Mouse (Mus musculus) left cerebral cortex, adult 2 months (tissue): ENCODE data around the gene Dusp8. TPM values are rescaled to one million over a fixed set of nuclear protein-coding genes. Genes with fewer than 3 reads are reported as not detected.

ENCODE experiments used
- DNase-seq, 2 experiments: peaks; one replicate each; pipeline ENCODE4 v3.0.0; 2021 to 2022; ENCODE audit warnings: low spot score in 2 of 2, mixed read lengths in 1 of 2; ENCODE audit errors: extremely low spot score in 1 of 2
- H3K27ac ChIP-seq: fragments of 200-600 bp; 2 replicates; pipeline ENCODE4 v1.8.1; 2022
- H3K4me3 ChIP-seq: fragments of 200-600 bp; 2 replicates; pipeline ENCODE4 v1.8.1; 2022
- CTCF ChIP-seq: fragments of 200-600 bp; IDR thresholded peaks from 2 replicates; pipeline ENCODE4 v1.8.1; 2022; ENCODE audit warnings: antibody characterized with exemption, mild to moderate bottlenecking, moderate library complexity
- intact Hi-C: fragments of 180-260 bp; cut with DNase I; formaldehyde crosslinking; loops from one replicate; pipeline ENCODE4 v1.15.1; 2025
- total RNA-seq, 2 experiments: library from RNA; stranded (reverse); gene quantifications; 2 replicates each; pipeline ENCODE4 v1.2.3; 2021

The Dusp8 gene
- total RNA-seq, 2 experiments from 2014 or later: 153 to 173 TPM

DNA sequence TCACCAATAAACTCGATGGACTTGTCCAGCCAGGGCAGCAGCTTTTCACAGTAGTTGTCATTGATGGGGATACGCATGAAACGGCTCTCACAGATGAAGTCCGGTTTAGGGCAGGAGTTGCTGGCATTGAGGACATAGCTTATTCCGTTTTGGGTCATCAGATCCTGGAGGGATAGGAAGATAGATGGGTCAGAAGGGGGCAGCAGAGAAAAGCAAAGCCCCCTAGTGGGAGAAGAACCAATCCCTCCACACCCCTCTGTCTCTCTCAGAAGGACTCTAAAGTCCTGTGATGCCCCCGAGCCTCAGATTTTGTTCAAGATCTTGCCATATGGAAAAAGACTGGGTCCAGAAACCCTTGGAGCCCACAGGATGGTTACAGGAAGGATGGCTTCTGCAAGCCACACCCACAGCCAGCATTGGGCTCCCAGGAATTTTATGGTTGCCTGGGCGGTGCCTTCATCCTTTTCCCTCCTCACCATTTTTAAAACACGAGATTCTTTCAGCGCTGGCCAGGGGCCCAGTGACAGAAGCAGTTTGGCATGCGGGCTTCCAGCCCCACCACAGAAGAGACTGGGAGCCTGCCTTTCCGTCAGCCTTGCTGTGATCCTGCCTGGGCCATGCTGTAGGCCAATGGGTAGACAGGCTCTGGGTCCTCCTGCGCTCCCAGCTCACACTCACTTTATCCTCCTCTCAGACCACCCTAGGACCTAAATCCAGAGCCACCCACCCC is 11.9 kb downstream of the Dusp8 start:
- peak in 1 of 2 experiments; percentile 31 for DNase-seq
- Histone ChIP-seq H3K4me3 (no peak overlapping the region), H3K27ac (peak overlapping the region; percentile 70)
- no peak; the same call in 1 of the 2 replicates for TF ChIP-seq CTCF
- intact Hi-C loops: no loop called here

DNA sequence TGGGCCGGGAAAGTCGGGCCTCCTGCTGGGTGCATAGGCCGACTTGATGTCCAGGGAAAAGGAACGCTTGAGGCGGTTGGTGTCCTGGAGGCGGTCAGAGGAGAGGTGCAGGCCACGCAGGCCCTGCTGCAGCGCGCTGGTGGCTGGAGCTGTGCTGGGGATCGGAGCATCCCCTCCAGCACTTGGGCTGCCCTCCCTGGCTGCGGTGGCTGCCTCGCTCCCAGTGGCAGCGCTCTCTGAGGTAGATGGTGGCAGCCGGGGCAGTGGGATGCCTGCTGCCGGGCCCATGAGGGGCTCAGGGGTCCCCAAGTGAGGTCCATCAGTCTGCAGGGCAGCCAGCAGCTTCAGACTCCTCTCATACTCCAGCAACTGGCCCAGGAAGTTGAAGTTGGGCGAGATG is 13.0 kb downstream of the Dusp8 start:
- Histone ChIP-seq H3K4me3 (no peak overlapping the region), H3K27ac (no peak overlapping the region)
- DNase-seq: no peak
- intact Hi-C loops: no loop called here
- no peak for TF ChIP-seq CTCF

DNA sequence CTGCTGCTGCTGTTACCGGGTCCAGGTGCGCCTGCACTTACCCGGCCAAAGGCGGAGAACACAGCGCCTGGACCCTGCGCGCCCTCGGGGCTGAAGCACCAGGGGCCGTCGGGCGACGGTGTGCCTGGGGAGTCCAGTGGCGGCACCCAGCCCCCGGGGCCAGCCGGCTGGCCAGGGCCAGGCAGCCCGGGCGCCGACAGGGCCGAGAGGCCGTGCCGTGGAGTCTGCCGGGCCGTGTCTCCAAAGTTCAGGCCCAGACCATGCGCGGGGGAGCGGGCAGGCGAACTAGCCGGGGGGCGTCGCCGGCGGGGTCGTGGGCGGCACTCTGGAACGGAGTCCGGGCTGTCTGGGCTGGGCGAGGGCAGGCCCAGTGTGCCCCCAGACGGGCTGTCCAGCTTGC is 13.5 kb downstream of the Dusp8 start:
- no peak for TF ChIP-seq CTCF
- H3K27ac ChIP-seq: no peak overlapping the region
- intact Hi-C loops: no loop called here
- no peak overlapping the region for H3K4me3 ChIP-seq
- no peak for DNase-seq

DNA sequence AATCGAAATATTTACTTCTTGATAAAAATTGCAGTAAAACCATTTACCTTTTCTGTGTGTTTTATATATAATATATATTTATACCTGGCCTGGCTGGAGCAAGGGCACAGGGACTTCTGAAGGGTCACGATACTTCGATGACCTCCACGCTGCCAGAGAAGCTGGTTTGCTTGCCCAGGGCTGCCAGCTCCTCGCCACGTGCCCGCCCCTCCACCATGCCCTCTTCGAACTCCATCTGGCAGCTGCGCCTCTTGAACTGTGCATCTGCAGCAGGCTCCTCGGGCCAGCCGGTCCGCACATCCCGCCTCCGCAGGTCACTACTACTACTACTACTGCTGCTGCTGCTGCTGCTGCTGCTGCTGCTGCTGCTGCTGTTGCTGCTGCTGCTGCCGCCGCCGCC is 13.9 kb downstream of the Dusp8 start:
- H3K27ac ChIP-seq: no peak overlapping the region
- DNase-seq: no peak
- TF ChIP-seq CTCF: no peak
- intact Hi-C loops: no loop called here
- H3K4me3 ChIP-seq: no peak overlapping the region

DNA sequence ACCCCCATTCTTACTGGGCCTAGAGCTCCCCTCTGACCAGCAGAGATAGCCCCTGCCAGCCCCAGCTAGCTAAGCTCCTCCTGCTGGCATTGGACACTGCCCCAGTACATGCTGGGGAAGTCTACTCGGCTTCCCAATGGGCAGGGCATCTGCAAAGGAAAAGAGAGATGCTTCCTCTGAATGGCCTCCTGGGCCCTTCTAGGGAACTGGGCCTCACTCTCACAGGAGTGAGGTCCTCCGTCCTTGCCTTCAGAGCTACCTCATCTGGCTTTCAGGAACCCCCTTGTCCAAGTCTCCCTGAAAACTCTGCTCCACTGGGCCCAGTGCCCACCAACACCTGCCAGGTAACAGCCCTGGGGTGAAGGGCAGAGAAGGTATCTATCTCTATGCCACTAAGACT is 14.8 kb downstream of the Dusp8 start:
- no peak for TF ChIP-seq CTCF
- no peak for DNase-seq
- intact Hi-C loops: no loop called here
- Histone ChIP-seq H3K27ac (no peak overlapping the region), H3K4me3 (no peak overlapping the region)

DNA sequence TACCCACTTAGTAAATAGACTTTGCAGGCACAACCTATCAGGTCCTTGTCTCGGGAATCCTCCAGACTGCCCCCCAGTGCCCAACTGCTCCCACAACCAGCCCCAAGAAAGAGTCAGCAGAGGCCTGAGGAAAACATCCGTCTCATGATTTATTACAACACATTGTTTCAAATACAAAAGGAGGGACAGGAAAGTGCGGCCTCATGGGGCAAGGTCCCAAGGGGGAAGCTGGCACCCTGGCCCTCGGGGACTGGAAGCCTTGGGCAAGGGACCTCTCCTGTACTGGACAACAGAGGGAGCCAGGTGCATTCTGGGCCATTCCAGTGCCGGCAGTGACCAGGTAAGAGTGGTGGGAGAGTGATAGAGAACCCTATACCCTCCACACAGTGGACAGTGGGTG is 16.3 kb downstream of the Dusp8 start:
- Histone ChIP-seq H3K4me3 (no peak overlapping the region), H3K27ac (no peak overlapping the region)
- DNase-seq: no peak
- TF ChIP-seq CTCF: no peak
- intact Hi-C loops: no loop called here

DNA sequence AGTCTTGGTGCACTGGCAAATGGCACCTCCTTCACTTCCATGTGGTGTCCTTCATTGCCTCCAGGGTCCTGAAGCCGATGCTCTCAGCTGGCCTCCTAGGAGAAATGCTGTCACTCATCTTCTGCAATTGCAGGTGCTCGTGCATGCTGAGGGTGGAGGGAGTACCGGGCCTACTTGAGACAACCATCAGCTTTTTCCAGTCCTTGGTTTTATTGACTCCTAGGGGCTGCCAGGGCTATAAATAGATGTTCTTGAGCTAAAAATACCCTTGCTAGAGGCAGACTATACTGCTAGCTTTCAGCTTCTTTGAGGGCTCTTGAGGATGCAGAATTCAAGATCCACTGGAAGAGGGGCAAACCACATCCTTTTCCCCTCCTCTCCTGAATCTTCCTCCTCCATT is 18.5 kb downstream of the Dusp8 start:
- H3K27ac ChIP-seq: no peak overlapping the region
- H3K4me3 ChIP-seq: no peak overlapping the region
- intact Hi-C loops: no loop called here
- TF ChIP-seq CTCF: no peak
- no peak for DNase-seq

DNA sequence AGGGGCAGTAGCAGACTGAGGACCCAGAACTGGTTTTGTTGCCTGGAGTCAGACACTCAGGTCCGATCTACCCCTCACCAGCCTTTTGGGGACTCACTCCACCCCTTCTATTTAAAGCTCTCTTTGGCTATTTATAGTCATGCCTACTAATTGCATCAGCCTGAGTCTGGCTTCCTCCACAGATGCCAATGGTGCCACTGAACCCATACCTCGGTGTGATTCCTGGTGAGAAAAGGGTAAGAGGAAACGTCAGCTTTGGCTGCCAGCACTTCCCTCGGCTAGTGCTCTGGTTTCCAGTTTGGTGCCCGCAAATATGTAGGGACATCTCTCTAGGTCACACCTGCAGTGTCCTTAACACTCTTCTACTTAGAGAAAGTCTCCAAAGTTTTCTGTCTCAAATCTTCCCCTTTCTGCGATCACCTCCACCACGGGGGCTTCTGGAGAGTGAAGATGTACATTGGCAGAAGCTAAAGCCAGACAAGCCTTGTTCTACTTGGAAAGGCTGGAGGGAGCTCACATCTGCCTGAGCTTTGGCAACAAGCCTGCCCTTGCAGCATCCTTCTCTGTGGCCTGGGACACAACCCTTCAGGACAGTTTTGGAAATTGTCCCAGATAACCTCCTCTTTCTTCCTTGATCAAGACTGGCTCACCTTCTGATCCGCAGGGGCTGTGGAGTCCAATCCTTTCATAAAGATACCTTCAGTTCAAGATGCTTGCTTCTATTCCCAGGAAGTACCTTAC is 21.3 kb downstream of the Dusp8 start:
- no peak for TF ChIP-seq CTCF
- DNase-seq: no peak
- intact Hi-C loops: no loop called here
- Histone ChIP-seq H3K4me3 (no peak overlapping the region), H3K27ac (no peak overlapping the region)

DNA sequence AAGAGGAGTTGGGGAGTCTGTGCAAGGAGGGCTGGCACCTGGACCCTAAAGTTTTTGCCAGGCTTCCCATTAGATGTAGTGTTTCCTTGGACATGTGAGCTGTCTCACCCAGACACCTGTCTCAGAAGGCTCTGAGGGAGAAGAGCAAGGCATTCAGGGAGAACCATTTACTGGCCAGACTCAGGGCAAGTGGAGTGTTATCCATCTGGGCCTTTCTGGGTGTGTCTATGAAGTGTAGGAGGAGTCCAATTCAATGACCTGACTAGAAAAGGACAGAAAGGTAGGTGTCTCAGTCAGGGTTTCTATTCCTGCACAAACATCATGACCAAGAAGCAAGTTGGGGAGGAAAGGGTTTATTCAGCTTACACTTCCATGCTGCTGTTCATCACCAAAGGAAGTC is 23.9 kb downstream of the Dusp8 start:
- TF ChIP-seq CTCF: no peak
- no peak overlapping the region for H3K4me3 ChIP-seq
- intact Hi-C loops: loop anchor here (1.0 to 2.0 kb wide), 2 partner anchors 27 to 177 kb away; no protein-coding TSS in a partner anchor

DNA sequence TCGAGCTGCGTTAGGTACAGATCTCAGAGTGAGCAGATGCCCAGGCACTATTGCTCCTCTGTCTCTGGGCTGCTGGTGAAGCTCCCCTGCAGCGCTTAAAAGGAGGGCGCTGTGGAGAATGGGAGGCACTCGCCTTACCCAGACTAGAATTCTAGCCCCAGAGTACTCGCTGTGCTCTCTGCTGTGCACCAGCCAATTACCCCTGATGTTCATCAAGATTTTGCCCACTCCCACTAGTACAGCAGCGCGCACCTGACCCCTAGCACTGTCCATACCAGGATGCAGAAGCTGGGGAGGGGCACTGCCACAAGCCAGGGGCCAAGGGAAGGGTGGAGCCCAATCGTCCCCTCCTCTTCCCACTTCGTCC is 24.4 kb downstream of the Dusp8 start:
- peak overlapping the region; percentile 33 for H3K4me3 ChIP-seq
- intact Hi-C loops: loop anchor here (1.0 to 2.0 kb wide), 2 partner anchors 27 to 178 kb away; no protein-coding TSS in a partner anchor

More for the DNA sequence above, 23.9 kb downstream of the Dusp8 start:
- DNase-seq: no peak
- no peak overlapping the region for H3K27ac ChIP-seq

DNA sequence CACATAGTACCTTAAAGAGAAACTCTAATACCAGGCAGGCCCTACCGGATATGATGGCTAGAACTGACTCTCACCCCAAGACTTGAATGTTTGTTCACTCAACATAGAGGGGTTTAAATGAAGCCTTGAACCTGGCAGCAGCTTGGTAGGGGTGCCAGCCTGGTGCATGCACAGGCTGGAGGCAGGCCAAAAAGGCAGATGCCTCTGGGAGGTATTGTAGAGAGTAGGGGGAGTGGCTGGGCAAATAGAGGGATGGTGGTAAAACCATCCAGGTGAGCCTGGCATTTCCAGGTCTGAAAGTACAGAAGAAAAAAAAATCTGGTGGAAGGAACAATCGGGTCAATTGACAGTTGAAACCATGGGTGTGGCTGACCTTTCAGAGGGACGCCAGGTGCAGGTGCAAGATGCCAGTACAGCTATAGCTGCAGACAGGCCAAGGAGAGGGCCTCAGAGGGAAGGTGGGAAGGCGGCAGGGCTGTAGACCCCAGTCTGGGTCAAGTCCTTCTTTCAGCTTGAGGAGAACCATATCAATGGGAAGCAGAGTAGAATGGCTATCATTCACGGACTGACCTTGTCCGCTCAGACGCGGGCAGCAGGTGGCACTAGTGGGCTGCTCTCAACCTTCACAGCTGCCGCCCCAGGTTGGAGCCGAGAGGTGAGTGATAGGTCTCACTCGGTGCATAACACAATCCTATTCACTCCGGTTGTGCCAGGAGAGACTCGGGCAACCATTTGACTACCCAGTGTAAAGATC is 25.0 kb downstream of the Dusp8 start:
- intact Hi-C loops: loop anchor here (1.0 to 2.0 kb wide), 2 partner anchors 28 to 178 kb away; no protein-coding TSS in a partner anchor

More for the DNA sequence above, 24.4 kb downstream of the Dusp8 start:
- no peak overlapping the region for H3K27ac ChIP-seq
- DNase-seq: no peak
- 0 out of 2 replicates have a peak, but pooled peaks have one; percentile 0 for TF ChIP-seq CTCF

DNA sequence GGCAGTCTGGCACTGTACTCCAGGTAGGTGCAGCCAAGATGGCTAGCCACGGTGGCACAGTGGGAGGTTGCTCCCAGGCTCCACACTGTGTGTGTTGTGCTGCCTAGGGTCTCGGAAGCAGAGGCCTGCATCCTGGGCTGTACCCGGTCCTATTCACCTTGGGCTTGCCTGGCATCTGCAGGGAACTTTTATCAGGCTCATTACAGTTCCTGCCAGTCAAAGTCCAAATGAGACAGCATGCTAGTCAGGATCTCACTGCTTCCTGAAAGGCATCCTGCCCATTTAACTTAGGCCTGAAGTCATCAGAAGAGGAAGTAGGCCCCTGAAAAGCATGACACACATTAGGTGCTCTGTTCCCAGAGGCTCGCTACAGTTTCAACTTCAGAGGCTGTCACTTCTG is 27.2 kb downstream of the Dusp8 start:
- no peak overlapping the region for H3K27ac ChIP-seq
- no peak for DNase-seq
- H3K4me3 ChIP-seq: no peak overlapping the region
- intact Hi-C loops: no loop called here
- TF ChIP-seq CTCF: no peak

More for the DNA sequence above, 25.0 kb downstream of the Dusp8 start:
- Histone ChIP-seq H3K4me3 (peak overlapping the region; percentile 33), H3K27ac (no peak overlapping the region)
- DNase-seq: peak; percentile 60 to 73
- TF ChIP-seq CTCF: peak; percentile 81
